Mouse (Mus musculus) layer of hippocampus, adult 8-10 months (tissue): ENCODE data around the gene Tmem95. TPM values are rescaled to one million over a fixed set of nuclear protein-coding genes. Genes with fewer than 3 reads are reported as not detected.
A peak's percentile ranks its signal among the peaks of the same experiment; 100 is the strongest.

Experiments used
- DNase-seq, 2 experiments: peaks; one replicate each; pipeline ENCODE4 v3.0.0; 2022; ENCODE audit warnings: low spot score in 2 of 2
- total RNA-seq, 4 experiments: library from RNA; stranded (reverse); gene quantifications; 2 replicates each; pipeline ENCODE4 v1.2.4; 2022

Tmem95 gene
- total RNA-seq, 4 experiments from 2014 or later, result not detected

DNA sequence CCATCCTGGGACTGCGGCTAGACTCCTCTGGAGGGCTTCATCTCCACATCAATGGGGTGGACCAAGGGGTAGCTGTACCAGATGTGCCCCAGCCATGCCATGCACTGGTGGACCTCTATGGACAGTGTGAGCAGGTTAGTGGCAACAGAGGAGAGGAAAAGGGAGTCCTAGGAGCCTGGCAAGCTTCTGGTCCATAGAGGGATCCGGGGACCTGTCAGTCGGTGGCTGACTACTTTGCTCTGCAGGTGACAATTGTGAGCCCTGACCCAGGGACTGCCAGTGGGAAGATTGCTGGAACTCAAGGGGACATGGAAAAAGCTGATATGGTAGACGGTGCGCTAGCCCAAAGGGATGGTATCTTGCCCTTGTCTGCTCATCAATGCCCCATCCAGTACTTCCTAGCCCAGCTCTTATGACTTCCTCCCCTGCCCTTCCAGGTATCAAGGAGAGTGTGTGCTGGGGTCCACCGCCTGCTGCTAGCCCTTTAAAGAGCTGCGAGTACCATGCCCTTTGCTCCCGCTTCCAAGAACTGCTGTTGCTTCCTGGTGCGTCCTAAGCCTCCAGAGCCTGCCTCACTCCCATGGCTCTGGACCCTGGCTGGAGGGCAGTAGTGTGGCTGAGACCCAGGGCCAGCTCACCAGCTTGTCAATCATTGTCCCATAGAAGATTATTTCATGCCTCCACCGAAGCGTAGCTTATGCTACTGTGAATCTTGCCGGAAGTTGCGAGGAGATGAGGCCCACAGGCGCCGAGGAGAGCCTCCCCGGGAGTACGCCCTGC is 33.2 kb upstream of the Tmem95 start:
- no peak for DNase-seq

- no peak for DNase-seq
Measured at GRCm38 (mm10) chr11:69910177-69910576, 32.4 kb upstream of the Tmem95 start.

DNA sequence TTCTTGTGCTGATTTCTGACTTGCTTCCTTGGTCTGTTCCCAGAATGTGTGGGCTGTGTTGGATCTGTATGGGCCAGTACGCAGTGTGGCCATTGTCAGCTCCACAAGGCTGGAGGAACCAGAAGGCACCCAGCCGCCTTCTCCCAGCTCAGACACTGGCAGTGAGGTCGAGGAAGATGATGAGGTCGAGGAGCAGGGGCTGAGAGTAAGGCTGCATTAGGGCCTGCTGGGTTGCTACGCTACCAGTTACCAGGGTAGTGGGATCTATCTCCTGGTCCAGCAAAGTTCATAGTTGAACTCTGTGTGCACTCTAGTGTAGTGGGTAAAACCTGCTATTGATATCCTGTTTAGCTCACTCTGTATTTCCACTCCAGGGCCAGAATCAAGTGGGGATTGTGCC is 31.4 kb upstream of the Tmem95 start:
- DNase-seq, result no peak

DNA sequence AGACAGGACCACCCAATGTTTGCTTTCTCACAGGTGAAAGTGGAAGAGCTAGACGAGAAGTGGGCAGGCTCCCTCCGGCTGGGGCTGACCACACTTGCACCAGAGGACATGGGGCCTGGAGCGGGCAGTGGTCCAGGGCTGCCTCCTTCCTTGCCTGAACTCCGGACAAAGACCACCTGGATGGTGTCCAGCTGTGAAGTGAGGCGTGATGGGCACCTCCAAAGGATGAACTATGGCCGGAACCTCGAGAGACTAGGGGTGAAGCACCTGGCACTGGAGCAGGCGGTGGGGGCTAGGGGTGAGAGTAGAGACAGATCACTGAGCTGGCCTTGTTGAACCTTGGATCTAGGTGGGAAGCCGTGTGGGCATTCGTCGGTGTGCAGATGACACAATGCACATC is 30.8 kb upstream of the Tmem95 start:
- no peak for DNase-seq

DNA sequence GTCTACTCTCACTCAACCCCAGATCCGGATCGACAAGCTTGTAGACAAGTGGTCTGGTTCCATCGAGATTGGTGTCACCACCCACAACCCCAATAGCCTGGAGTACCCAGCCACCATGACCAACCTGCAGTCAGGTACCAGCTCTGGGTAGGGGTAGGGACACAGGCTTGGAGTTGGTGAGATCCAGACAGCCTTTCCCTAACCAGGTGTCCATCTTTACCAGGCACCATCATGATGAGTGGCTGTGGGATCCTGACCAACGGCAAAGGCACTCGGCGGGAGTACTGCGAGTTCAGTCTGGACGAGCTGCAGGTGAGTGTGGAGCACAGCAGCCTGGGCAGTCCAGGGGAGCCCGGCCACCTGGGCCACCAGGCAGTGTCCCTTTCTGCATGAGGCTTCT is 26.5 kb upstream of the Tmem95 start:
- no peak for DNase-seq

DNA sequence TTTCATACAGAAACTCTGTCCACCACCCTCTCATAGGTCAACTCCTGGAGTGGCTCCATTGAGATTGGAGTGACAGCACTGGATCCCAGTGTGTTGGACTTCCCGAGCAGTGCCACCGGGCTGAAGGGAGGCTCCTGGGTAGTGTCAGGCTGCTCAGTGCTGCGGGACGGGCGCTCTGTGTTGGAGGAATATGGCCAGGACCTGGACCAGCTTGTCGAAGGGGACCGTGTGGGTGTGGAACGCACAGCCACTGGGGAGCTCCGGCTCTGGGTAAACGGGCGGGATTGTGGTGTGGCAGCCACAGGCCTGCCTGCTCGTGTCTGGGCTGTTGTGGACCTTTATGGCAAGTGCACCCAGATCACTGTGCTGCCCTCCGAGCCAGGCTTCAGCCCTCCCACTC is 25.2 kb upstream of the Tmem95 start:
- DNase-seq, result no peak

GRCm38 (mm10) chr11:69901993-69902392 is 24.2 kb upstream of the Tmem95 start:
- DNase-seq, result no peak

DNA sequence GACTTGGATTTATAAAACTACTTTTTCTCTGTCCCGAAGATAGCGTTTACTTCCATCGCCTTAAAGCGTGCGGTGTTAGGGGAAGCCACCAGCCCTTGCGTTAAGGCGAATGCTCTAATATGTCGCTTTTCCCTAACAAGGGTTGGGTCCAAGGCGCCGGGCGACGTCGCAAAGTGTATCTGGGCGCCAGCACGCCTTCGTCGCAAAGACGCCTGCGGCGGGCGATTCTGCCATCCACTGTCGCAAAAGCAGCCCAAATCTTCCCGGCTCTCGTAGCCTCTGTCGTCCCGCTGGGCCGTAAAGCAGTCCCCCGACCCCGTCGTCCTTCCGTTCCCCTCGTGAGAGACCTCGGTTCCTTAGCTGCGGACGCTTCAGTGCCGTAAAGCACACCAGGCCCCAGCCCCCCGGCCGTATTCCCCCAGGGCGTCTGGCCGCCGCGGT is 23.6 kb upstream of the Tmem95 start:
- peak; percentile 98 for DNase-seq

GRCm38 (mm10) chr11:69900471-69901405 is 22.9 kb upstream of the Tmem95 start, which contains the start of the genes 2810408A11Rik and Neurl4:
TSS of gene 2810408A11Rik (minus strand) at chr11:69900987.
TSS of gene Neurl4 (plus strand) at chr11:69901072.
- DNase-seq, result peak; percentile 86 to 90

- no peak for DNase-seq
Measured at GRCm38 (mm10) chr11:69899870-69900269, 22.1 kb upstream of the Tmem95 start.

- no peak for DNase-seq
Measured at GRCm38 (mm10) chr11:69895291-69895690, 17.5 kb upstream of the Tmem95 start, which contains the start of gene Acap1. TSS of gene Acap1 (minus strand) at chr11:69895539.

- DNase-seq, result no peak
Measured at GRCm38 (mm10) chr11:69894671-69895070, 16.9 kb upstream of the Tmem95 start.

GRCm38 (mm10) chr11:69891482-69891881 is 13.7 kb upstream of the Tmem95 start:
- peak in 1 of 2 experiments; percentile 56 for DNase-seq

- DNase-seq, result no peak
Measured at GRCm38 (mm10) chr11:69886907-69887635, 9.3 kb upstream of the Tmem95 start.

DNA sequence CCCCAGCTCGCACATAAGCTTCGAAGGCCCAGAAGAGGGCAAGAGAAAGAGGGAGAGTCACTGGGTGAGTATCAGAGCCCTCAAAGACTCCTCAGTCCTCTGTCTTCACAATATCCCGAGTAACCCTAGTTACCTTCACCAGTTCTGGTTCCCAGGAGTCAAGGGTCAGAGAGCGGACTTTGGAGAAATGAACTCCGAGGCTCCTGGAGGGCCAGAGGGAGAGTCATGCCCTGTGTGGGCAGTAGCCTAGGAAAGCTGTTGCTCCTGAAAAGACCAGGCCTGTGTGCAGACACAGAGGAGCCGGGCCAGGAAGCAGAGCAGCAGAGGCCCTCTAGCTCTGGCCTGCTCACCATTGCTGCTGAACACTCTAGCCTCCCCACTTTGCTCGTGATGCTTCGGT is 6.8 kb upstream of the Tmem95 start:
- no peak for DNase-seq

GRCm38 (mm10) chr11:69884240-69884639 is 6.4 kb upstream of the Tmem95 start:
- no peak for DNase-seq

GRCm38 (mm10) chr11:69883527-69884151 is 5.8 kb upstream of the Tmem95 start:
- no peak for DNase-seq

- DNase-seq, result no peak
Measured at GRCm38 (mm10) chr11:69883066-69883465, 5.2 kb upstream of the Tmem95 start.

DNA sequence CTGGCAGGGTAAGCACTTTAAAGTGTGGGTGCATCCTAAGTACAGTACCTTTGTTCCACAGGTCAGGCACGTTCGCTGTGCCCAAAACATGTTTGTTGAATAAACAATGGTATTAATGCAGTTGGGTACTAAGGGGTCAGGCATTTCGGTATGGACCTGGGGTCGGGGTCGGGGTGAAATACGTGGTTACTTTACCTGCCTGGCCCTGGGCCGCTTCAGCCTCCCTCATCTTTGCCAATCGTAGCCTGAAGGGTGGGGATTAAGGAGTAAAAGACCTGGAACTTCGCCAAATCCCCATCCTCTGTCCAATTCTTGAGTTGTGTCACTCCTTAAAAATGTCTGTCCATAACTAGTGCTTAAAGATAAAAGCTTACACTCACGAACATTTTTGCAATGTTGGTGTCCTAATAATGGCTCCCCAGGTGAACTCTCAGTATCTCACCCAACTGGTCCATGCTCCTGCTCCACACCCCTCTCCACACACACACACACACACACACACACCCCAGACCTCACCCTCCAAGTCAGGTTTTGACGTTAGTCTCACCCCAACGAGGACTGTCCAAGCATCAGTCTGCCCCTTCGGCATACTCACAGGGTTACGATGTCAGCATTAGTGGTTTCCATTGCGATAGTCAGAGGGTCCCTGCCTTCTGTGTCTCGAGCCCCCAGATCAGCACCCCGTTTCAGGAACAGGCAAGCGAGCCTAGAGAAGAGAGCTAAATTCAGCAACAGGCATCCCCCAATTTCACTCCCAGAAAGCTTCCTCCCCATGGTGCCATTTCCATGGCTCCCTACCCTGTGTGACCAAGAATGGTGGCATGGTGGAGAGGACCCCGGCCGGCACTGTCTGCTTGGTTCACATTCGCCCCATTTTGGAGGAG is 4.2 kb upstream of the Tmem95 start:
- DNase-seq, result no peak
